Mouse (Mus musculus) C2C12 (cell line): ENCODE measurements at regions not wholly inside any gene's neighbourhood (a gene's known extent, or its start where the extent isn't known, plus 50 kb on each side); places are given as distances from the start of the nearest gene placed in this dataset.

Experiments used
- CTCF ChIP-seq: IDR thresholded peaks from one replicate; pipeline ENCODE4 v1.5.1; 2011; ENCODE audit not compliant: control insufficient read depth, insufficient read depth, insufficient read length
- MYOG ChIP-seq: IDR thresholded peaks from one replicate; pipeline ENCODE4 v1.6.1; 2011; ENCODE audit not compliant: control insufficient read depth, insufficient read length; ENCODE audit errors: extremely low read depth

GRCm38 (mm10) chr8:107887333-107887732 lies 55.1 kb upstream of the Zfhx3 start:
- TF ChIP-seq CTCF: no peak
- TF ChIP-seq MYOG: no peak
